Mouse (Mus musculus) heart, postnatal 14 days (tissue): Measurements from ENCODE around the gene Osbpl5. TPM values are rescaled to one million over a fixed set of nuclear protein-coding genes. Genes with fewer than 3 reads are reported as not detected.

Experiments
- DNase-seq, 2 experiments: peaks; one replicate each; pipeline ENCODE4 v3.0.0; 2021 to 2022
- intact Hi-C: fragments of 180-260 bp; cut with DNase I; formaldehyde crosslinking; loops from one replicate; pipeline ENCODE4 v1.15.1; 2025
- total RNA-seq, 2 experiments: library from RNA; stranded (reverse); gene quantifications; 2 replicates each; pipeline ENCODE4 v1.2.3; 2021

The Osbpl5 gene
- total RNA-seq, 2 experiments from 2014 or later = 18.5 to 21.9 TPM

DNA sequence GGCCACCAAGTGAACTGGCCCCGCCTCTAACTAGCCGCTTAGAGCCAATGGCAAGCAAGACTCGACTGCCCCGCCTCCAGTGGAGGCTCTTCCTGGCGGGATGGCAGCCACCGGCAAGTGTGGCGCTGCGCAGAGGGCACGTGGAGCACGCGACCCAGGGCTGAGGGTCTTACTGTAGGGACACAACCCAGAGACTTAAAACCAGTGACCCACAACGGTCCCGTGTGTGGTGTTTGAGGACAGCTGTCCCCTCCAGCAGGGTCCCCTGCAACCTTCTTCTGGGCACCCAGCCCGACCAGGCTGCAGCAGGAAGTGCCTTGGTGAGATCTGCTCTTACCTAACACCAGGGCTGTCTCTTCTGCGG, 224 bp upstream of the Osbpl5 start:
- peak; percentile 71 to 81 for DNase-seq
- intact Hi-C loops = no loop called here

DNA sequence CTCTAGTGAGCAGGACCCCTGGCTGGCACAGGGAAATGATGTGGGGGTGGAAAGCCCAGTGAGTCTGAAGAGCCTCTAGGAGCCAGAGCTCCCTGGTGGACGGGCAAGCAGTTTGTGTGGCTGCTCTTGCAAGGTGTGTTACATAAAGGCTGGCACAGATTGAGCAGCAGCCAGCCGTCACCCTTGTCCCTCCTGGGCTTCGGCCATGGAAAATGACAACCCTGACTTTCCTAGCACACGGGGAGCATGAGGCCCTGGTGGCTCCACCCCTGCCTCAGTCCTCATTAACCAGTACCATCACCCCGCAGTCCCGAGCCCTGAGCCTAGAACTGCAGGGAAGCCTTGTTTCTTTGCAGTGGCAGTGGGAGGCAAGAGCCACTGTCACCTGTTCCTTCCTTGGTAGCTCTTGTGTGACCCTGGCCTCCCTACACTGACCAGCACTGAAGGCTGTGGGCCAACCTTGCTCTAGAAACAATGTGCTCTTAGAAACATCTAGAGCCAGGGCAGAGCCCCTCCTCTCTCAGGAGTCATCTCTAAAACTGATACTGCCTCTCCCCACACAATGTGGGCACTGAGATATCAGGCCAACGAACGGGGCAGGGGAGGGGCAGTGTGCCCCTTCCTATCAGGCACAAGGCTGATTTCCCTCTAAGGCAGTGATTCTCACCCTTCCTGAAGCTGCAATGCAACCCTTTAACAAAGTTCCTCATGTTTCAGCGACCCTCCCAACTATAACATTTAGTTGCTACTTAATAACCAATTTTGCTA, 1.2 kb downstream of the Osbpl5 start:
- intact Hi-C loops = no loop called here
- DNase-seq = no peak

DNA sequence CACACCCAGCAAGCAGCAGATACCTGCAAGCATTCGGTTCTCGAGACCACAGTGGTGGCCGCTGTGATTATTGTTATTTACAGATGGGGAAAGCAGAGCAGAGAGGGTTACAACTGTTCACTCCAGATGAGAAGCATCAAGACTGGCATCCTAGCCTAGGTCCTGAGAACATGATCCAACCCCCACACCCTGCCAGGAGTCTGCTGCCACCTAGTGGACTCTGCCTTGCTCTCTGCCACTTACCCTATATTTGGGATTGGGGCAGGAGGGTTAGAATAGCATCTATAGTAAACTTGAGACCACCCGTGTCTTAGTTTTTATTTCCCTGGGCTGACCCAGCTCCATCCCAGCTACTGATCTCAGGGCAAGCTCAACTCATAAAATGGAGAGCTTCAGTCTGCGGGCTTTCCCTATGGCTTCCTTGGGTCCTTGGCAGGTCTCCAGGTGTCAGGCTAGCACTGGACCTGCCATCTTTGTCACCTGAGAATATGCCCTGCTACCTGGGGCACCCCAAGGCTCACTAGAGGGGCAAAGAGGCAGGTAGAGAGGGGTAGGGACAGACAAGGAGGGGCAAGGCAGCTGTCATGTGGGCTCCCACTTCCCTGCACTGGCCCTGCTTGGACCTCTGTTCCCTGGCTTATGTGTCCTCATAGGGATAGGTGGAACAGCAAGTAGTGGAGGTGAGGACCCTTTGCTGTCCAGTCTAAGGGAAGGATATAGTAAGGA, 2.6 kb downstream of the Osbpl5 start:
- intact Hi-C loops = no loop called here
- DNase-seq = peak; percentile 60 to 80

DNA sequence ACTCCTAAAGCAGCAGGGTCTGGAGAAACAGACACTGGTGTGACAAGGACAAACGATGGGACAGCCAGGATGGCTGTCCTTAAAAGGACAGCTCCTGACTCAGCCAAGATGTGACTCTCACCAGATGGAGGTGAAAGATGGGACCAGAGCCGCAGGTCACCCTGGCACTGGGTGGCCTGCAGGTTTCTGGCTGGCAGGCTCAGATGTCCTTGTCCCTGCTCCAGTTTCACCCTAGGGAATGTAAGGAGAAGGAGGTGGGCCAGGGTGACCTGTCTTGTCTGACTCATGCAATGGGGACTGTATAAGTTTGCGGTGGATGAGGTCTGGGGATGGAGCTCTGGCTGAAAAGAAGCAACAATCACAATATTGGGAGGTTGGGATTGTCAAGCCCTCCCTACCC, 4.2 kb downstream of the Osbpl5 start:
- no peak for DNase-seq
- intact Hi-C loops = no loop called here

DNA sequence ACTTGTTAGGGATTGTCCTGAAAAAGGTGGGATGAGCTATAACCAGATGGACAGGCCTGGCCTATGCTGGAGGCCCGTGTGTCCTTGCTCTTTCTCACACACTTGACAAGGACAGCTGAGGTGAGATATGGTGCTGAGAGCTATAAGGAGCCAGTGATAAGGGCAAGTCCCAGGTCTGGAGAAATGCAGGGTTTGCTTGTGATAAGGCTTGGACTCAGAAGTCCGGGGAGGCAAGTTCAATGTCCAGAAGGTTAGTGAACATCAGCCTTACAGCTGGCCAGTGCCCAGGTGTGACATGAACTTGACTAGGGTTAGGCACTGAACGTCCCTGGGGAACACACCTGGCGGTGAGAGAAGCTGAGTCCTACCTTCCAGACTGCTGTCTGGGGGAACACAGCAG, 4.7 kb downstream of the Osbpl5 start:
- intact Hi-C loops = no loop called here
- no peak for DNase-seq

DNA sequence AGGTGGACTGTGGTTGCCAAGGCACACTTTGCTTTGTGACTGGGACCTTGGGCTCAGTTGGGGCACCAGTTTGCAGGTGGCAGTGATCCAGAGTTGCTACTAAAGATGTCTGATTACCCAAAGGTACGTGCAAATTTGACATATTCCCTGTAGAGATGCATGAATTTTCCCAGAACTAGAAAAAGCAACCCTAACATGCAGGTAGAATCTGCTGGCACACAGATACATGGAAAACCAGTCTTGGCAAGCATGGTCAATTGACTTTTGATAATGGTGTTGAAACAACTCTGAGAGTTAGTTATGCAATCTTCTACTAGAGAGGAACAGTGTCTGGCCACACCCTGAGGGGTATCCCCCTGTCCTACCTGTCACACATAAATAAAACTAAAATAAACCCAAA, 5.4 kb downstream of the Osbpl5 start:
- DNase-seq = no peak
- intact Hi-C loops = no loop called here

DNA sequence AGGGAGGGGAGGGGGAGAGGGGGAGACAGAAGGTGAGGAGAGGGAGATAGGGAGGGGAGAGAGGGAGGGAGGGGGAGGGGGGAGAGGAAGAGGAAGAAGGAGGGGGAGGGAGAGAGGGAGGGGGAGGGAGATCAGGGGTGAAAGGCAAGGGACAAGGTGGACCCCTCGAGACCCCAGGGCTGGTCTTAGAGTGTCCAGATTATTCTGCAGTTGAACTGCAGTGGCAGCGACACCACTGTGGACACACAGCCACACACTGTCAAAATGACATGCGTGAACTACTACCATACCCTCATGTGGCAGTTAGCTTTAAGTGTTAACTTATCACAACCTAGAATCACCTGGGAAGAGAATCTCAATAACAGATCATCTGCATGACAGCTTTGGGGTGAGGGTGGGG, 7.7 kb downstream of the Osbpl5 start:
- no peak for DNase-seq
- intact Hi-C loops = loop anchor here (5.0 kb wide), 1 partner anchor 267 kb away; no protein-coding TSS in a partner anchor

DNA sequence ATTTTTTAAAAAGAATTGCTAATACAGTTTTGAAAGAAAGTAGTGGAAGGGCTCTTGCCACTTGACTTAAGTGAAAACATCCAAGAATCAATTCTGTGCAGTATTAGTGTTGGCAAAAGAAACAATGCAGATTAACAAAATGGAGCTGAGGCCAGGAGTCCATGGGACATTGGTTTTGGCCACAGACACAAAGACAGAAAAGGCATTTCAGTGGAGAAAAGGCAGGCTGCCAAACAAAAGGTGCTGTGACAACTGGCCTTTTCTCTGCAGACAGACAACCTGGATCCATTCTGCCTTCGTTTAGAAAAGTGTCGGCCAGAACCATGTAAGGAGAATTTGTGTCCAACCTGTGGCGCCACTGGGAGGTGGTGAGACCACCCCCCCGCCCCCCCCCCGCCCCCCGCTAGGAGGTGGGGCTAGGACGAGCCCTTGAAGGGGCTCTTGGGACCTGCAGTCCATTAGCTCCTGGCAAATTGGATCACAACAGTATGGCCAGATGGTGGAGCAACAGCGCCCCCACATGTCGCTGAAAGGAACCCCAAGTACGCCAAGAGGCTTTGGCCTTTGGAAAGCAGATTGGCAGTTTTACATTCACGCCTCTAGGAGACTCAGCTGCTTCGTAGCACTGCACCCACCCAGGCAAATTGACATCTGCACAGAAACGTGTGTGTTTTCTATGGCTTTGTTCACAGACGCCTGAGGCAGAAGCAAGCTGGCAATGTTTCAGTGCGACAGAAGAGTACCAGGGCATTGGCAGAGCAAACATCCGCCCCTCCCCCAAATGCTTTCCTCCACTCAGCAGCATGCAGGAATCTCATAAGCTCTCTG, 8.5 kb downstream of the Osbpl5 start:
- DNase-seq = peak; percentile 89 to 94
- intact Hi-C loops = loop anchor here (1.0 to 5.0 kb wide), 2 partner anchors 42 to 266 kb away; no protein-coding TSS in a partner anchor

DNA sequence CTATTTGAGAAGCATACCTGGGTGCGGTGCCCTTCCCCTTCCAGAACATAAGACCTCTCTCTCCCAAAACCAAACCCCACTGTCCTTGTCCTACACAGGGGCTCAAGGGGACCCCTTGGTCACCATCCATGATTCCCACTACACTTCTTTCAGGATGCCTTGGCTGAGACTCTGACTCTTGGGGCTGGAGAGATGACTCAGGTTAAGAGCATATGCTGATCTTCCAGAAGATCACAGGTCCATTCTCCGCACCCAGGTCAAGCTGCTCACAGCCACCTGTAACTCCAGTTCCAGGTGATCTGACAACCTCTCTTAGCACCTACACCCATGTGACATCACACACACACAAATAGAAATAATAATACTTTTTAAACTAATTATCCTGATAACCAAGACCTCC, 16.1 kb downstream of the Osbpl5 start:
- no peak for DNase-seq
- intact Hi-C loops = no loop called here

DNA sequence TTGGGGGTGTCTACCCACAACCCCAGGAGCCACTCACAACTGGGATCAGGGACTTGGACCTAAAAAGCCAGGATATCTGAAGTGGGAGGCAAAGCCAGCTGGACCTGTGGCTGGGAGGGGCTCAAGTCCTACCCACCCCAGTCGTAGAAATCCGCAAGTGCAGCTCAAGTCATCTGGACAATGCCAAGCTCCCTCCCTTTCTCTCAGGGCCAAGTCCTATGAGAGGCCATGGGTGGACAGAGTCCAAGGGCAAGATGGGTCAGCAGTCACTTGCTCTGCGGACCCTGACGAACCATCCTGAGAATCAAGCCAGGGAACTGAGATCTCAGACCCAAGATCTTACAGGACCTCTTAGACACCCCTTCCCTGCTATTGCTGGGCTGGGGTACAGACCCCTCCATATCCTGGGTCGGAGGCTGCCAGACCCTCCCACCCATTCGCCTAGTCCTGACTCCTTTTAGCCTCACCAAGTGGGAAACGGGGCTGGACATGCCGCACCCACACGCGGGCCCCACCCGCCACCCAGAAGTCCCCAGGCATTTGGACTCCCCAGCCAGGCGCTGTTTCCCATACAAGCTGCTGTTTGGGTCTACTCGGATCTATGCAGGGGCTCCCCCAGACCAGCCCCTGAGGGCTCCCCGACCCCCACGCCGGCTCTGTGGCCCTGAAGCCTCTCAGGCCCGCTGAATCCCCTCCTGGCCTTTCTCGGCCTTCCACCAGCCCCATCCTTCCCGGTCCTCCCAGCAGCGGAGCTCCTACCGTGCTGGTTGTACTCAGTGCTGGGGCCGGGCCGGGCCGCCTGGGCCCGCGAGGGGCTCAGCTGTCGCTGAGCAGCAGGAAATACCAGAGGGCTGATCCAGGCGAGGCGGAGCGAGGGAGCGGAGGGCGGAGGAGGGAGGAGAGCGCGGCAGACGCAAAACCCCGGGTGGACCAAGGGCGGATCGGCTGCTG, 17.0 kb downstream of the Osbpl5 start:
- peak; percentile 88 to 90 for DNase-seq
- intact Hi-C loops = no loop called here

DNA sequence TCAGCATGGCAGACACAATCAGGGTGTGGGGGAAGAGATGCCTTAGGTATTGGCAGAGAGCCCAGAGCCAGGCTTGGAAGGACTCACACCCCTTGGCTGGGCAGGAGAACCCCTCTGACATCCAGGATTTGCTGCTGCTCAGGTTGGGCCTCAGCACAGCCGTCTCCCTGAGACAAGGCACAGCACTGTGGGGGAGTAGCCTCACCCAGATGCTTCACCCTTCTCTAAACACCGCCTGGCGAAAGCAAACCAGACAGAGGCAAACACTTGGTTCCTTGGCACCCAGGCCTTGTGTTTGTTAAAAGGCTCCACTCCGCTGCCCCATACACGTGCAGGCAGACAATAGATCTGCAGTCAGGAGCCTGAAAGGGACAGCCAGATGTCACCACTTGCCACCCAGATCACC, 18.2 kb downstream of the Osbpl5 start:
- peak in 1 of 2 experiments; percentile 38 for DNase-seq
- intact Hi-C loops = no loop called here

DNA sequence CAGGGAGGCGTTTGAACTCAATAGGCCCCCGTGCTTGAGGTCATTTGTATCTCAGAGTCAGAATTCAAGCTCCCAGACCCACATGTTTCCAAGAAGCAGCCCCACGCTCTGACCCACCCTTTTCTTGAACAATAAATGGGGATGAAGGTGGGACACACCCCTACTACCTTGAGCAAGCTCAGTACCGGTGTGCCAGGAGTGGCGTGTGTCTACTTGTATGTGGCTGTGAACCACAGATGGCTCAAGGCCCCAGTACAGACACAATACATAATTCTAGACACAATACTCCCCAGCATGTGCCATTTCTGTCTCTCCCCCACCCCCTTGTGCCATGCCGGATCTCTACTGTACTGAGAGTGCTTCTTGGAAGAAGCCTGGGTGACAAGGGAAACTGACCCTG, 18.6 kb downstream of the Osbpl5 start:
- no peak for DNase-seq
- intact Hi-C loops = no loop called here

DNA sequence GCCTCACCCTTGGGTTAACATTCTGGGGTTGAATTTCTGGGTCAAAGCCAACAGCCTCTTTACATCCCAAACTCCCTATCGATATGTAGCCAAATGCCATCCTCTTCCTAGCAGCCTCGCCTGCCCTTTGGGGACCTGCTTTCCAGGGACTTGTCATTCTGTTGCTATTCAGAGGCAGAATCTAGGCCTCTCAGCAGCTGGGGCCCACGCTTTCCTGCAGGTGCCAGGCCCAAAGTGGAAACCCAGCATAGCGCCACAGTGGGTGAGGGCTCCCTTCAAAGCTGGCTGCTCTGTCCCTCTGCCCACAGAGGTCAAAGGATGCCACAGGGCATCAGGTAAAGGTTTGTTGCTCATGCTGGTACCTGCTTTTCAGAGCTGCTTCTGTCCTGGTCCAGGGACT, 23.0 kb downstream of the Osbpl5 start:
- intact Hi-C loops = no loop called here

DNA sequence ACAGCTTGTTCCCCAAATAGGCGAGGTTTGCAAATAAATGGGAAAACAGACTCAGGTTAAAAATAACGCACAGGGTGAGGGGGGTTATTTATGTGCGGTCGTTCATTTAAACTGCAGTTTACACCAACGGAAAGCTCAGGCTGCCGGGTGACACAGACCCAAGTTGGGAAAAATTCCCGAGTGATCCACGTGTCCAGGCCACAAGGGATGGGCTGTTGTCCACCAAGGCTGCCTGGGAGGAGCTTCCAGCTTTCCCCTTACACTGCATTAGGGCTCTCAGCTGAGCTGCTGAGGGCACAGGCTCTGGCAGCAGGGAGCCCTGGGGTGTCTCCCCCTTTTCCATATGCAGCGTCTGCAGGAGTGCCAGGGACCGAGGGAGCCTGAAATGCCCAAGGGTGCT, 26.9 kb downstream of the Osbpl5 start:
- intact Hi-C loops = no loop called here
- DNase-seq = peak; percentile 31 to 55

More for the DNA sequence above, 23.0 kb downstream of the Osbpl5 start:
- DNase-seq = no peak

DNA sequence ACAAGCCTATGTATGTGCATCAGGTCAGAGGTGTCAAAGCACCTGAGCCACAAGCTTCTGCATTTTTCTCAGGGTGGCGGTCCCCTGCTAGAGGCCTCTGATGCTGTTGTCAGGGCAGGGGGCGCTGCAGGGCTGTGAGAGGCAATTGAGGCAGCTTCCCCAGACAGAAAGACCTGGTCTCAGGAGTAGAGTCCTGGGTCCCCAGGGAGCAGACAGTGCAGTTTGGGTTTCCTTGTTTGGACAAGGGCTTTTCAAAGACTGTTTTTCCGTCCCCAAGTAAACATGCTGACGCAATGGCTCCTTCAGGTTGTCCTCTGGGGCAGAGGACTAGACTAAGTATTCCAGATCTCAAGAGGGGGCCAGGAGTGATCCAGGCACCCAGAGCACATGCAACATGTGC, 30.4 kb downstream of the Osbpl5 start:
- intact Hi-C loops = no loop called here
- no peak for DNase-seq

DNA sequence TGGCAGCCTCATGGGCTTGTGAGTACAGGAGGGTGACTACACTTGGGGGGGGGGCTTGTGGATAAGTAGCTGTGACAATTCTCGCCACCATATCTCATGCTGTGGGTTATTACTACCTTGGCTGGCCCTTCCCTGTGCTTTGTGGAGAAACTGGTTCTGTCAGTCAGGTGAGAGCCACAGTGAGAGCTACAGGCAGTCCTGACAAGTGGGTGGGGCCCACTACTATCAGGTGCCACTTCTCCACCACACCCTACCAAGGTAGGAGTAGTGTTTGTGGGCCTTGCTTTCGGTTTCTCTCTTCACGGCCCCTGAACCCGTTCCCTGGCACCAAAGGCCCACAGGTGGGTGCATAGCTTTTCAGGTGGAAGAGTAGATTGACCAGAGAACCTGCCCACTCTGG, 32.9 kb downstream of the Osbpl5 start:
- intact Hi-C loops = no loop called here
- no peak for DNase-seq

DNA sequence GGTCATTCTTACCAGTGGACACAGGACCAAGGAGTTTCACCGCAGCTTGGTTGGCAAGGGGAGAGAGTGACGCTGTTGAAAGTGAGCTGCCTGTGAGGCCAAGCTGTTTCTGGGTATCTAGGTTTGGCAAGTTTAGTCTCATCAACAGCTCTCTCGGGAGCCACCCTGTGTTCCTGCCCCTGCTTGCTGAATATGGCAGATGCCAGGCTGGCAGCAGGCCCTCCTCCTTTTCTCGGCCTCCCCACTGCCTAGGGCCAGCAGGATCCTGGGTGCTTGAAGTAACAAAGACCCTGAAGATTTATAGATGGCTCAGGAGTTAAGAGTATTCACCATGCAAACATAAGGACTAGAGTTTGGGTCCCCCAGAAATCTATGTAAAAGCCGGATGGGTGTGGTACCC, 34.1 kb downstream of the Osbpl5 start:
- no peak for DNase-seq
- intact Hi-C loops = no loop called here

DNA sequence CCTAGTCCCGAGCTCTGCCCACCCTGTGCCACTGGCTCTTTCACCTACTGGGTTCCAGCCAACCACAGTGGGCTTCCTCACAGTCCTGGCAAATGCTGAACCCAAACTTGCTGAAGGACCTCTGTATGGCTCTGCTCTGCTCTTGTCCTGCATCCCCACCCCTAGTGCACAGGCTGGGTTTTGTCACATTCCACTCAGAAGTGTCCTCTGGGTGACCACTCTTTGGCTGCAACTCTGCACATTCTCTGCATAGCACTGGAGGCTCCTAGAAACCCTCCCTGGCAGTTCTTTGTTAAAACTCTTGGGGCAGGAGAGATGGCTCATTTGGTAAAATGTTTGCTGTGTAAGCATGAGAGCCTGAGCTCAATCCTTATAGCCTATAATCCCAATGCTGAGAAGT, 39.0 kb downstream of the Osbpl5 start:
- intact Hi-C loops = no loop called here
- peak in 1 of 2 experiments; percentile 37 for DNase-seq

DNA sequence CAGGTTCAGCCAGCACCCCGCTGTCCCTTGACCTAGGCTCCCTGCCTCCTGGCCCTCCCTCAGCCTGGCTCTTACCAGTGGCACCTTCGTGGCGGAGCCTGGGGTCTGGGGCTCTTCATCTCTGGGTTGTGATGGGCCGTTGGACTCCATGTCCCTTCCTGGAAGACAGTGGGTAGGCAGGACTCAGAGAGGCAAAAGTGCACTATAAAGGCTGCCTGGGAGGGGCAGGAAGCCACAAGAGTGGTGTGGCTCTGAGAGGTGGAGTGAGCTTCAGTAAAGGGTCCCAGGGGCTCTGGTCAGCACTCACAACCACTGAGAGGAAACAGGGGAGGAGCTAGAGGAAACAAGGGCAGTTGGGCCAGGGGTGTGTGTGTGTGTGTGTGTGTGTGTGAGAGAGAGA, 43.4 kb downstream of the Osbpl5 start:
- intact Hi-C loops = no loop called here
- DNase-seq = no peak

DNA sequence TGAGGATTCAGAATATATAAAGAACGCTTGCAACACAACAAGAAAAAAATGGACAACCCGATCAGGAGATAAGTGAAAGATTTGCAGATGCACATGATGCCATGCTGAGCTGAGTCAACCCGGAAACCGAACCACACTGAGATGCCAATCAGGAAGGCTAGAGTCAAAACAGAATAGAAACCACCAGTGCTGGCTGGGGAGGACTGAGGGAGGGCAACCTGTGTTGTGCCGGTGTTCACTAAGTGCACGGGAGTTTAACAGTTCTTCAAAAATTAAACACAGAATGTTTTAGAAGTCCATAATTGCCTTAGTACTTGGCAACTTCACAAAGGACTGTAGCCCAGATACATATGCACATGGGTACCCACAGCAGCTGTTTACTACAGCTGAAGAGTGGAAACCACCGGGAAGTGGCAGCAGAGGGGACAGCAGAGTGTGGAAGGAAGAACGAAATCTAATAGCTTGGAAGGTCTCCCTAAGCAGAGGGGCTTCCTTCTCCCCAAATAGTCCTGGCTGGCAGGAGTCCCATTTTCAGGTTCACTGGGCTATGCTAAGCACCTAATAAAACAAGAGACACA, 43.9 kb downstream of the Osbpl5 start:
- intact Hi-C loops = no loop called here
- DNase-seq = no peak
